Mouse (Mus musculus) monocyte, adult 5-6 weeks (primary cell): ENCODE measurements around the gene Tram1l1. TPM values are rescaled to one million over a fixed set of nuclear protein-coding genes. Genes with fewer than 3 reads are reported as not detected.
"Not testable (repeated sequence)": the region's sequence is repeated elsewhere in the genome, so short reads cannot be mapped to it uniquely, and the experiment has no call there.

Experiments
- ATAC-seq: fragments of 153-309, 156-312 bp; replicated peaks from 2 replicates; pipeline ENCODE4 v1.8.0; 2017; ENCODE audit warnings: mild to moderate bottlenecking; ENCODE audit not compliant: low TSS enrichment, insufficient number of reproducible peaks, severe bottlenecking, poor library complexity, low FRiP score
- total RNA-seq: library from RNA; stranded (forward); fragments of 200-1000, 200-491, 200-594 nt; gene quantifications from 3 replicates; pipeline ENCODE4 v1.2.3, GENCODE M21; 2017

The Tram1l1 gene
- total RNA-seq: not detected in 3 replicates

GRCm38 (mm10) chr3:124320821-124321576 is at the start of gene Tram1l1:
TSS of gene Tram1l1 (plus strand) at chr3:124320855.
- no peak for ATAC-seq

- no peak for ATAC-seq
Observed at GRCm38 (mm10) chr3:124271229-124271628, 49.4 kb upstream of the Tram1l1 start.

GRCm38 (mm10) chr3:124271668-124272067 is 49.0 kb upstream of the Tram1l1 start:
- ATAC-seq: no peak

- no peak for ATAC-seq
Observed at GRCm38 (mm10) chr3:124272465-124273089, 48.1 kb upstream of the Tram1l1 start.

- not testable (repeated sequence) for ATAC-seq
Observed at GRCm38 (mm10) chr3:124274928-124275609, 45.6 kb upstream of the Tram1l1 start.

GRCm38 (mm10) chr3:124288936-124289335 is 31.7 kb upstream of the Tram1l1 start:
- not testable (repeated sequence) for ATAC-seq

DNA sequence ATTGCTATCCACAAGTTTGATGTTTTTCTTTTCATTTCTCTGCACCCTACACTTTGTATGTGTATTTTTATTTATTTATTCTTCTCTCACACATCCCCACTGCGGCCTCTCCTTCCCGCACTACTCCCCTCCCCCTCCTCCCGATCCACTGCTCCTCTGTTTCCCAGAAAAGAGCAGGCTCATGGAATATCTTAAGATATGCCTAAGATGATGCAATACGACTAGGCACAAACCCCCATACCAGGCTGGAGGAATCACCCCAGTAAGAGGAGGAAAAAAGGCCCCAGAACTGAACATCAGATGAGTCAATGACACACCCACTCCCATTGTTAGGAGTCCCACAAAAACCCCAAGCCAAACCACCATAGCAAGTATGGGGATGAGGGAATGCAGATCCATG is 1.4 kb upstream of the Tram1l1 start:
- ATAC-seq: no peak

- ATAC-seq: no peak
Observed at GRCm38 (mm10) chr3:124320398-124320797, 257 bp upstream of the Tram1l1 start.

DNA sequence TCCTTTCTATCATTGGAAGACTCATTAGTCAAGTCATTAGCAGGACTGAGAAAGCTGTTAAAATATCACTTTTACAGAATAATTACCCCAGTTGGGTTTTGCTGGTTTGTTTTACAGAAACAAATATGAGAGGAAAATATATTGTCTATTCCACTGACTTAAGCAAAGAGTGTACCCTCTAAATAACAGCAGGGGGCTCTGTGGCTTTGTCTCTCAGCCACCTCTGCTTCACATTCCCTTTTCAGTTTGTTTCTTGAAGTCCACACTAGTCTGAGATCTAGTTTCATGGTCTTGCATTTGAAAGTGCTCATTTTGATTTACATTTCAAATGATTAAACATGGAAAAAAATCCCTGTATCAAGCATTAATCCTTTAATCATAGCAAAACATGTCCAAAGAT is 25.8 kb downstream of the Tram1l1 start:
- ATAC-seq: no peak

DNA sequence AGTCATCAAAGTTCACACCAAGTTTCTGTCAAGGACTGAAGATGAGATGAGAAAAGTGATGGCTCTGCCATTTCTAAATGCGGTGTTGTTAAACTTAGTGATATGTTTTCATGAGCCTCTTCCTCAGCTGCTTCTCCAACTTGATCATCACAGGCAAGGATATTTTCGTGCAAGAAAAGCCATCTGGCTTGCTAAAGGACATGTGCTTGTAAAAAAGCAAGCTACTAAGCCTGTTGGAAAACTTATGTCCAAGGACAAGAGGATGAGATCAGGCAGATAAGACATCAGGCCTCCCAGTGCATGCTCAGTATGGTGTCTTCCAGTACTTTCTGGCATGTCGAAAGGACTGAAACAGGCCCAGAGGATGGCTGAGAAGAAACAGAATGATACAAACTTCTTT is 36.9 kb downstream of the Tram1l1 start:
- no peak for ATAC-seq

DNA sequence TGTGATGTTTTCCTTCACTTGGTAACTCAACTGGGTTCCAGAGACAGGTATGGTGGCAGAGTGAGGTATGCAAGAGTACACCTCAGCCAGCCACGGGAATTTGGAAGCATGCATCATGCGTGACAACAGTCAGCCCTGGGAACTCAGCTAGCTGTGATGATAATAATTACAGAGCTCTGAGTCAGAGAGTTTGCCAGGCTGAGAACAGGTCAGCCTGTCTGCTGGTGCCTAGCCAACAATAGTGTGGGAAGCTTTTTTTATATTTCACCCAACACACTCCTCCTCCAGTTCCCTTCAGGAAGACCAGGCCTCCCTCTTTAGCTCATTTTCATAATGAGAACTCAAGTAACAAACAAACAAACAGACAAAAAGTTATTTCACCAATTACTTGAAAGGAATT is 51.4 kb downstream of the Tram1l1 start:
- ATAC-seq: no peak

Other genes with a start within 250 kb of the Tram1l1 start
- not detected in 3 replicates for gene 1700006A11Rik, start 105.2 kb downstream of the Tram1l1 start, total RNA-seq